14 mouse cellular contexts compared by ENCODE assay signal in genomic region chr9:102045111-102045861, GRCm38 (mm10).
DNase-seq lines count a peak whose midpoint lies in the region; ATAC-seq lines count a peak whose summit lies in the region.
"Had no signal": no experiment of that assay in that cellular context is flagged by ENCODE, and none has a peak within 500 bp of the region (broad histone marks: within the 10 kb centered on the region; RNA-seq: fewer than 3 reads in every experiment).

No protein-coding gene starts in this region.

- no peaks in the 10 kb centered on the region for H3K27me3 ChIP-seq in hindbrain, embryonic 10.5 days (ENCODE audit: insufficient read depth, poor library complexity, severe bottlenecking)
- H3K27me3 ChIP-seq in midbrain, embryonic 11.5 days (ENCODE audit: control insufficient read depth, insufficient read depth, low read length) = no peaks in the 10 kb centered on the region
- H3K27me3 ChIP-seq in neural tube, embryonic 15.5 days (replicated peaks) = no peaks in the 10 kb centered on the region
- H3K27me3 ChIP-seq: neural tube, embryonic 12.5 days had no signal

- no peaks in the 10 kb centered on the region for H3K9me3 ChIP-seq in hindbrain, embryonic 10.5 days
- H3K9me3 ChIP-seq in midbrain, embryonic 11.5 days (ENCODE audit: control insufficient read depth, low read length) = no peaks in the 10 kb centered on the region
- H3K9me3 ChIP-seq in neural tube, embryonic 15.5 days (replicated peaks) = no peaks in the 10 kb centered on the region
- H3K9me3 ChIP-seq: kidney, embryonic 15.5 days; neural tube, embryonic 12.5 days had no signal

- H3K4me3 ChIP-seq in hindbrain, embryonic 10.5 days = no peak overlapping the region
- H3K4me3 ChIP-seq in midbrain, embryonic 11.5 days (ENCODE audit: low read depth, low read length) = no peak overlapping the region
- H3K4me3 ChIP-seq in neural tube, embryonic 15.5 days (replicated peaks) = no peak overlapping the region
- H3K4me3 ChIP-seq: gastrocnemius, adult 2 months; kidney, embryonic 15.5 days; layer of hippocampus, adult 2 months; neural tube, embryonic 12.5 days had no signal

- peaks cover 23% of the 10 kb centered on the region for H3K4me1 ChIP-seq in hindbrain, embryonic 10.5 days (replicated peaks)
- H3K4me1 ChIP-seq in midbrain, embryonic 11.5 days (ENCODE audit: control insufficient read depth, insufficient read depth, low read length) = peaks cover 14% of the 10 kb centered on the region
- H3K4me1 ChIP-seq in neural tube, embryonic 15.5 days = peaks cover 14% of the 10 kb centered on the region
- H3K4me1 ChIP-seq: kidney, embryonic 15.5 days had no signal

- ATAC-seq in midbrain, embryonic 11.5 days (ENCODE audit: low FRiP score) = peak; percentile 82
- peak; percentile 41; the same call in 1 of the 2 replicates for ATAC-seq in neural tube, embryonic 15.5 days (ENCODE audit: low FRiP score)

- H3K36me3 ChIP-seq in hindbrain, embryonic 10.5 days = no peaks in the 10 kb centered on the region
- H3K36me3 ChIP-seq in midbrain, embryonic 11.5 days (ENCODE audit: control insufficient read depth, insufficient read depth, low read length) = no peaks in the 10 kb centered on the region
- H3K36me3 ChIP-seq in neural tube, embryonic 15.5 days = no peaks in the 10 kb centered on the region; the same call in 1 of the 2 replicates
- H3K36me3 ChIP-seq: kidney, embryonic 15.5 days; neural tube, embryonic 12.5 days had no signal

- peak overlapping the region; percentile 81 for H3K27ac ChIP-seq in hindbrain, embryonic 10.5 days
- peak overlapping the region; percentile 71 for H3K27ac ChIP-seq in midbrain, embryonic 11.5 days (ENCODE audit: low read depth, low read length)
- H3K27ac ChIP-seq in neural tube, embryonic 15.5 days (replicated peaks) = no peak overlapping the region
- H3K27ac ChIP-seq: gastrocnemius, adult 2 months; kidney, embryonic 15.5 days; layer of hippocampus, adult 2 months; neural tube, embryonic 12.5 days had no signal

- WGBS in hindbrain, embryonic 10.5 days = 26% methylated on average over 8 of the region's 8 CpGs
- 17% methylated on average over 8 of the region's 8 CpGs for WGBS in midbrain, embryonic 11.5 days
- WGBS in neural tube, embryonic 15.5 days = 16% methylated on average over 8 of the region's 8 CpGs

- H3K9ac ChIP-seq in midbrain, embryonic 11.5 days (ENCODE audit: low read length) = no peak overlapping the region
- H3K9ac ChIP-seq in neural tube, embryonic 15.5 days (replicated peaks) = no peak overlapping the region
- H3K9ac ChIP-seq: kidney, embryonic 15.5 days; neural tube, embryonic 12.5 days had no signal

- DNase-seq in embryo, embryonic 11 days = peak; percentile 30
- peak; percentile 40 for DNase-seq in hindbrain, embryonic 10.5 days (ENCODE audit: low spot score)
- peak; percentile 89 for DNase-seq in midbrain, embryonic 11.5 days (ENCODE audit: low spot score, missing footprints)
- no peak for DNase-seq in MN1 (ENCODE audit: low spot score)
- DNase-seq in kidney, adult 18-20 months = no peak
- no peak for DNase-seq in thymus, postnatal 14 days
- DNase-seq: cerebellum, adult 9-11 months; gastrocnemius, adult 2 months; thymus, postnatal 36 days had no signal

- peak overlapping the region; percentile 2; the same call in 1 of the 2 replicates for H3K4me2 ChIP-seq in midbrain, embryonic 11.5 days
- H3K4me2 ChIP-seq in neural tube, embryonic 15.5 days = no peak overlapping the region
- H3K4me2 ChIP-seq: heart, embryonic 11.5 days; kidney, embryonic 15.5 days; neural tube, embryonic 12.5 days had no signal

Comparison
In these comparisons a context has a peak if more than half of its experiments do, and no peak if none do; other contexts are left out.
1. DNase-seq: peak in embryo, embryonic 11 days (single experiment), hindbrain, embryonic 10.5 days (single experiment) and midbrain, embryonic 11.5 days (single experiment); none in MN1 (single experiment), kidney, adult 18-20 months (single experiment) and thymus, postnatal 14 days (single experiment).